Mouse (Mus musculus) embryo, embryonic 11 days (tissue): Measurements from ENCODE around the gene Olfr486.
"Not testable (repeated sequence)": the region's sequence is repeated elsewhere in the genome, so short reads cannot be mapped to it uniquely, and the experiment has no call there.

Experiments used
- DNase-seq: peaks from one replicate; pipeline ENCODE4 v3.0.0-alpha.2; 2015

The Olfr486 gene

GRCm38 (mm10) chr7:108172642-108173041 is at the start of gene Olfr486:
TSS of gene Olfr486 (minus strand) at chr7:108172742.
- not testable (repeated sequence) for DNase-seq

GRCm38 (mm10) chr7:108214536-108214935 is 42.0 kb upstream of the Olfr486 start, which contains the start of gene Olfr487:
TSS of gene Olfr487 (minus strand) at chr7:108214636.
- not testable (repeated sequence) for DNase-seq

- no peak for DNase-seq
Measured at GRCm38 (mm10) chr7:108196938-108197337, 24.4 kb upstream of the Olfr486 start.

- DNase-seq: not testable (repeated sequence)
Measured at GRCm38 (mm10) chr7:108196337-108196736, 23.8 kb upstream of the Olfr486 start.

GRCm38 (mm10) chr7:108192714-108193113 is 20.2 kb upstream of the Olfr486 start:
- not testable (repeated sequence) for DNase-seq

GRCm38 (mm10) chr7:108191196-108191595 is 18.7 kb upstream of the Olfr486 start:
- DNase-seq: not testable (repeated sequence)

- not testable (repeated sequence) for DNase-seq
Measured at GRCm38 (mm10) chr7:108185237-108185636, 12.7 kb upstream of the Olfr486 start.

GRCm38 (mm10) chr7:108184401-108184800 is 11.9 kb upstream of the Olfr486 start:
- DNase-seq: not testable (repeated sequence)

- no peak for DNase-seq
Measured at GRCm38 (mm10) chr7:108159771-108160170, 12.8 kb downstream of the Olfr486 start, which contains the start of gene Olfr485. TSS of gene Olfr485 (minus strand) at chr7:108159871.

GRCm38 (mm10) chr7:108127349-108127748 is 45.2 kb downstream of the Olfr486 start, which contains the start of gene Olfr484:
TSS of gene Olfr484 (minus strand) at chr7:108127449.
- no peak for DNase-seq
